Mouse (Mus musculus) erythroblast, embryonic 14.5 days (primary cell): ENCODE results near the gene Psmd8.

Source experiments
- GATA1 ChIP-seq: IDR thresholded peaks from 2 replicates; pipeline ENCODE4 v1.6.1; 2012; ENCODE audit warnings: low read length, inconsistent platforms, mixed read lengths
- TAL1 ChIP-seq: IDR thresholded peaks from 3 replicates; pipeline ENCODE4 v1.6.1; 2012; ENCODE audit warnings: low read length, inconsistent platforms, mixed read lengths

GRCm38 (mm10) chr7:29167656-29168055 lies 12.8 kb downstream of the Psmd8 start:
- TF ChIP-seq GATA1 (no peak), TAL1 (no peak)
